Mouse (Mus musculus) brain, embryonic 14.5 days (tissue): ENCODE measurements at regions not wholly inside any gene's neighbourhood (a gene's known extent, or its start where the extent isn't known, plus 50 kb on each side); places are given as distances from the start of the nearest gene placed in this dataset.

ENCODE experiments used
- CTCF ChIP-seq: fragments of 200-500 bp; IDR thresholded peaks from 2 replicates; pipeline ENCODE4 v1.5.1; 2012; ENCODE audit warnings: inconsistent platforms, mild to moderate bottlenecking, moderate library complexity, borderline replicate concordance; ENCODE audit not compliant: insufficient read depth, insufficient read length; ENCODE audit errors: extremely low read depth
- POLR2A ChIP-seq: fragments of 200-500 bp; IDR thresholded peaks from 2 replicates; pipeline ENCODE4 v1.6.1; 2012; ENCODE audit warnings: mild to moderate bottlenecking, inconsistent platforms, borderline replicate concordance; ENCODE audit not compliant: poor library complexity, insufficient read depth, insufficient read length, severe bottlenecking; ENCODE audit errors: extremely low read depth

DNA sequence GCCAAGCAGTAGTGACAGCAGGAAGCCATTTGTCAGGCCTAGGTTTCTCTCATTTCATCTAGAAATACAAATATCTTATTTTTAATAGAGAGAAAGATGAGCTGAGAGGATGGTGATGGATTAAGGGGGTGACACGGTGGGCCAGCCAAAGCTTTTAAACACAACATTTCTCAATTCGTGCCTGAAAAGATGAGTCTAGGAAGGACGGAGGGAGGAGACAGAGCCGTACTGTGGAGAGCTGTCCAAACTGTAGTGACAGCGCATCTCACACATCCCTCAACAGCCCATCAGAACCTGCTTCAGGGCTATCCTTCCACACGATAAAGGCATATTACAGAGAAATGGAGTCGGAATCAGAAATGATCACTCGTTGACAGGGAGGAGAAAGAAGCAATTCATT is 848.0 kb downstream of the Slc4a3 start:
- no peak for TF ChIP-seq CTCF
- no peak for TF ChIP-seq POLR2A
